Mouse (Mus musculus) lung, postnatal 0 days (tissue): ENCODE data around the gene Gm11037.

Source experiments
- CTCF ChIP-seq: IDR thresholded peaks from 2 replicates; pipeline ENCODE4 v1.5.1; 2016; ENCODE audit warnings: antibody characterized with exemption, mild to moderate bottlenecking
- EP300 ChIP-seq: IDR thresholded peaks from 2 replicates; pipeline ENCODE4 v1.6.1; 2016; ENCODE audit warnings: antibody characterized with exemption, mild to moderate bottlenecking, control low read depth

GRCm38 (mm10) chr2:131089634-131090033 is 43.7 kb upstream of the Gm11037 start:
- TF ChIP-seq CTCF (no peak), EP300 (no peak)
